Mouse (Mus musculus) small intestine, adult 10 weeks (tissue): ENCODE results near the gene Rtf2. TPM values are rescaled to one million over a fixed set of nuclear protein-coding genes. Genes with fewer than 3 reads are reported as not detected.

ENCODE experiments used
- polyA plus RNA-seq: library from polyadenylated mRNA; stranded (reverse); fragments of 350-450 nt; fragmentation: Illumina TruSeq; extraction: RNeasy Lipid Tissue Mini Kit (QIAGEN cat#74804); gene quantifications from one replicate; pipeline ENCODE4 v1.2.3, GENCODE M21; 2014; ENCODE audit warnings: low replicate concordance

The Rtf2 gene
- polyA plus RNA-seq: 0.71 TPM

GRCm38 (mm10) chr2:172439843-172440639 is at the start of gene Rtf2:
Rtf2 (plus strand) TSS chr2:172440556.

GRCm38 (mm10) chr2:172393391-172394051 is 46.8 kb upstream of the Rtf2 start, which contains the start of gene Cass4:
Cass4 (plus strand) TSS chr2:172393794.

GRCm38 (mm10) chr2:172458496-172458895 is 18.1 kb downstream of the Rtf2 start, which contains the start of gene Gcnt7:
Gcnt7 (minus strand) TSS chr2:172458596.

GRCm38 (mm10) chr2:172472318-172472717 is 32.0 kb downstream of the Rtf2 start, which contains the start of gene Fam209:
Fam209 (plus strand) TSS chr2:172472520.

Other genes starting within 250 kb of the Rtf2 start
- gene Mc3r, start 192.1 kb upstream of the Rtf2 start, polyA plus RNA-seq: not detected
- gene Fam210b, start 95.0 kb upstream of the Rtf2 start, polyA plus RNA-seq: 15.9 TPM
- gene Aurka, start 70.0 kb upstream of the Rtf2 start, polyA plus RNA-seq: 6.5 TPM
- 2.2 TPM for gene Cstf1, start 69.9 kb upstream of the Rtf2 start, polyA plus RNA-seq
- gene Cass4, start 46.8 kb upstream of the Rtf2 start, polyA plus RNA-seq: 0.52 TPM
- gene Gcnt7, start 18.0 kb downstream of the Rtf2 start, polyA plus RNA-seq: not detected
- not detected for gene Fam209, start 32.0 kb downstream of the Rtf2 start, polyA plus RNA-seq
- gene Tfap2c, start 109.0 kb downstream of the Rtf2 start, polyA plus RNA-seq: not detected